Mouse (Mus musculus) mouse embryonic stem cell (cell line): ENCODE results near the gene Fgr.

ENCODE experiments used
- in situ Hi-C, 2 experiments: fragments of 300-500 bp; cut with MboI; formaldehyde crosslinking; loops; 1 replicate in 1 of 2; 3 replicates in 1 of 2; pipeline ENCODE4 v1.14.3; 2019 to 2020; ENCODE audit warnings: low sequenced_read_pairs in 2 of 2, low pct_unique_long_range_greater_than_20kb in 1 of 2, mixed read lengths in 1 of 2; ENCODE audit not compliant: unreplicated experiment in 1 of 2

Fgr gene

DNA sequence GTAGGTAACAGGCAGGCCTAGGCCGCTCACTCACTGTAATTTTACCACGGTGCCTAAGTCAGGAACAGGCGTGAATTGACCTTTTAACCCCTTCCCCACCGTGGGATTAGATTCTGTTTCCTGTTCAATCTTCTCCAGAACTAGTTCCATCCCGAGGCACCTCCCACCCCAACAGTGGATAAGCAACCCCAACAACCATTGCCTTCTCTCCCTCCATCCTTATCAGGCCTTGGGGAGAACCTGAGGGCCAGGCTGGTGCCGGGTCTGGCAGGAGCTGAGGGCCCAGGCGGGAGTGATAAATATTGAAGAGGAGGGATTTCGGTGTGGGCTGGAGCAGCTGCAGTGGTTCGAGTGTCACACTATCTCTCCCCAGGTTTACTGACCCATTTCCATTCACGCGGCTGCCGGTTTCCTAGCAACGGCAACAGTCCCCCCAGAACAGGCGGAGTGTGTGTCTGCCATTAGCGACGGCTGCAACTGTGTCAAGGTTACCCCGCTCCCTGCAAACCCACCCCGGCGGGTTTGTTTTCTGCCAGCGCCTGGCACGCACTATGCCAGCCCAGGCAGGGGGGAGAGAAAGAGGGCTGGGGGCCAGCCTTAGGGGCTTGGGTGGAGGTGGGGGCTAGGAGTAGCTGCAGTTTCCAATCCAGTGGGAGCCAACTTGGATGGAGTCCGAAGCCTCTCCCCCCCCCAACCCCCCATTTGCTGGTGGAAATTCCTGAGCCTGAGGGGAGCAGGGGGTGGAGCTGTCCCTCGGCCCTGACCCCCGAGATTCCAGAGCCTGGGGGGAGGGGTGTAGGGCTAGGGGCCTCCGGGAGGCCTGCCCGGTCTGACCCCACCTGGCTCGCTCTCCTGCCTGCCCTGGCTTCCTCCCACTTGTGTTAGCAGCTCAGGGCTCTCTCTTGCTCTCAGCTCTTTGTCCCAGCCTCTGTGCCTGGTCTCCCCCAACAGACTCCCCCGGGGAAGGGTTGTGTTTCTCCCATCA is 69.0 kb downstream of the Fgr start:
- in situ Hi-C loops: no loop called here

DNA sequence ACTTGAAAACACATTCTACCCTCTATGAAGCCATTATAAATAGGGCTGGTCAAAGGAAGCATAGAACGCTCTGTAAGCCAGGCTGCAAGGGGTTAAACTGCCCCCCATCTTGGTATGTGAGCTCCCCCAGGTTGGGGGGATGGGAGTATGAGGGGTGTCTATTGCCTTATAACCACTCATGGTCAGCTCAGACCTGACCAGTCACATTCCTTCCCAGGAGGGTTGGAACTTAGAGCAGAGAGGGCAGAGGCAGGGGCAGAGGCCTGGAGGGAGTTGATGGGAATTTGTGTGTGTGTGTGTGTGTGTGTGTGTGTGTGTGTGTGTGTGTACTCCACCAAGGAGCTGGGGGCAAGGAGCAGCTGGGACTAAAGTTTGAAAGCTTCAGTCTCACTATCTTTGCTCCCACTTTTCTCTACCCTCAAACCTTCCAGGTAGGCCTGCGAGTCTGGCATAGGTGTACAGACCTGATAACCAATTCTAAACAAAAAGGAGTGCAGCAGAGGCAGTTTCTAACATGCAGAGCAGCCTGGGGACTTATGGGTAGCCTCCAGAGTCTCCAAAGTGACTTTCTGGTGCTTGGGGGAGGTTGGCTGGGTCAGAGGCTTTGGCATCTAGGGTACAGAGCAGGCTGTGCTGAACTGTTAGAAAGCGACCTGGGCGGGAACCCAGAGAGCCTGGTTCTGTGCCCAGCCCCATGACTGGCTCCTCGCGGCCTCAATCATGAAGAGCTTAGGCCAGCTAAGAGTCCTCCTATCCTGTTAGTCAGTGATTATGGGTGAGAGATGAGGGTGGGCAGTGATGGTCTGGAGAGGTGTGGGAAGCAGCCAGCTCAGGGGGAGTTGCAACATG is 70.1 kb downstream of the Fgr start:
- in situ Hi-C loops: no loop called here

DNA sequence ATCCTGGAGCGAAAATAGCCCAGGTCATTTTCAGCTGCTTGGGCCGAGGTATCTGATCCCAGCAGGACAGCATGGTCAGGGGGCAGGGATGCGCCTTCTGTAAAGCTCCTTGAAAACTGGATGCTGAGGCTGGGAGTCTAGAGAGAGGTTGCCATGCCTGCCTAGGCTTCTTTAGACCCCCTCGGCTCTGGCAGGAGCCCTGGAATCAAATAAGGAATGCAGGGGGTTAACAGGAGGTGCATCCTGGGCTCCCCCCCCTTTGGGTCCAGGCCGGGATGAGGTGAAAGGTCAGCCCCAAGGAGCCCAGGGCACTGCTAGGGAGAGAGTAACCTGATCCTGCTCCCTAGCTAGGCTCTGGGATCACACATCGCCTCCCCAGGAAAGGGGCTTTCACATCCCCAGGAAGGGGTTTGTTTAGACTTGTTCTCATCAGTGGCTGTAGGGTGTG is 70.8 kb downstream of the Fgr start:
- in situ Hi-C loops: no loop called here

DNA sequence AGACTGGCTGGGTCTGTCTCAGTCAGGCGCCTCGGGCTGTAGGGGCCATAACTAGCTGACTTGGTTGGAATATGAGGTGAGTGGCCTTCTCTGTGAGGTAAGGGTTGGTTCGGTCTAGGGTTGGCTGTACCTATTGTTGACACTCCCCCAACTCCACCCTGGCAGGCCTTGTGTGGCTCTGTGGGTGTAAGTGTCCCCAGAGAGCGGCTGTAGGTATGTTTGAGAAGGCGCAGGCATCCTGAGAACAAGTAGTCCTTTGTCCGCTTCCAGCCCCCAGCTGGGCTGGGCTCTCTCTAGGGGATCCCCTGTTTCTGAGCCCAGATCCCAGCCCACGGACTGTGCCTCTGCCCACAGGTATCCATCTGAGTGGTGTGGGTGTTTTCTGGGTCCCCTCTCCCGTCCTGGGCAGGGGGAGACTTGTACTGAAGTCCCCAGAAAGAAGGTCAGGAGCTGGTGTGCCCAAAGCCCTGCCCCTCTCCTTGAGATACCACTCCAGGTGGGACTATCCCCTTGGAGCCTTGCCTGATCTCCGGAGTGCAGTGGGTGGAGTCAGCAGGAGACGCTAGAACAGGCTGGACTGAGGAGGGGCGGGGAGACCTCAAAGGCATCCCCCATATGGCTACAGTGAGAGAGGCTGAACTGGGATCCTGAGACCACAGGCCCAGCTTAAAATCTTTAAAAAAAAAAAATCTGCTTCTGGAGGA is 72.0 kb downstream of the Fgr start:
- in situ Hi-C loops: no loop called here

DNA sequence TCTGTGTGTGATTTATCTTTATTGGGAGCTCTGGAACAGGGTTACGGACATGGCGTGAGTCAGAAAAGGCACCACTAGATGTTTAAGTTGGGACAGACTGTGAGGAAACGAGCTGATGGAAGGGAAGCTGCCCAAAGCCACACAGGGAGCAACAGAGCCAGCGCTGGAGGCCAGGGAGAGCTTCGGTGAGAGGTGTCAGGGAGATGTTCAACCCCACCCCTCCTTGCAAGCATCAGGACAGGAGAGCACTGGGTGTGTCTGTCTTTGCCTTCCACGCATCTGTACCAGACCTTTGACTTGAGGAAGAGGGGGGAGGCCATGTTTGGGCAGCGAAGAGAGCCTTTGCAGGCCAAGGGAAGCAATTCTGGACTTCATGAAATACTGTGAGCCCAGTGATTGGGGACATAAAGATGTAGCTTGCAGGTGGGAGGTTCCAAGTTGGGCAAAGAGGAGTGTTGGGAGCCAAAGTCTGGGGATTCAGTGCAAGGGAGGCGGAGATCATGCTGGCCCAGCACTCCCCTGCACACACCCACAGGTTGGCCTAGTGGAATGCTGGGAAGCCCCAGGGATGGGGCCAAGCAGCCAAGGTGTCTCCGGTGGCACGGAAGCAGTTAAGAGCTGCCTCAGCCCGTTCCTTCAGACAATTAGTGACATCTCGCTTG is 72.9 kb downstream of the Fgr start:
- in situ Hi-C loops: no loop called here

DNA sequence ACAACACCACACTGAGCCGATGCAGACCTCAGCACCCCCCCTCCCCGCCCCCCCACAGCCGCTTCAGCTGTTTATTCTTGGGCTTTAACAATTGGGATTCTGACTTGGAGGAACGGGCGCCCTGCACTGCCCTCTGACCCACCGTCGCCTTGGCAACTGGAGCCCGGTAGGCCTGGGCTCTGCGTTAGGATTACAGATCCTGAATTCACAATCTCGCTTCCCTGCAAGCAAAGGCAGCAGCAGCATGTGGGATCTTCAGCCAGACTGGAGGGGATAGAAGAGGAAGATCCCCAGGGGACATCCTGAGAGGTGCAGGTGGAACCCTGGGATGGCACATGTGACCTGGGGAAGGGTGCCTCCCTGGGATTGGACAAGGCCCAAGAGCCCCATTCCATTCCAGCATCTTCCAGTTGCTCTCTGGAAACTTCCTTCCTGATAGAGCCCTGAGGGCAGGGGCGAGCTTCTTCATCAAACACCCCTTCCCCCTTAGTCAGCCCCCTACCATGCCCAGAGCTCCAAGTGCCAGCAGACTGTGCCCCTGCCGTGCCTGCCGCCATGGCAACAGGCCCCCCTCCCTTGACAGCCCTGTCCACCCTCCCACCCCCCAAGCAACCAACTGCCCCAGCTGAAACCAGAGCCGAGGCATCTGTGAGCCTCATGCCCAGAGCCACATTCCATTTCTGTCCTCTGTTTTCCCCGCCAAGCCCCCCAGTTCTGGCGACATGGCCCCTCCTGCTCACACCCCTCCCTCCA is 73.6 kb downstream of the Fgr start:
- in situ Hi-C loops: no loop called here

DNA sequence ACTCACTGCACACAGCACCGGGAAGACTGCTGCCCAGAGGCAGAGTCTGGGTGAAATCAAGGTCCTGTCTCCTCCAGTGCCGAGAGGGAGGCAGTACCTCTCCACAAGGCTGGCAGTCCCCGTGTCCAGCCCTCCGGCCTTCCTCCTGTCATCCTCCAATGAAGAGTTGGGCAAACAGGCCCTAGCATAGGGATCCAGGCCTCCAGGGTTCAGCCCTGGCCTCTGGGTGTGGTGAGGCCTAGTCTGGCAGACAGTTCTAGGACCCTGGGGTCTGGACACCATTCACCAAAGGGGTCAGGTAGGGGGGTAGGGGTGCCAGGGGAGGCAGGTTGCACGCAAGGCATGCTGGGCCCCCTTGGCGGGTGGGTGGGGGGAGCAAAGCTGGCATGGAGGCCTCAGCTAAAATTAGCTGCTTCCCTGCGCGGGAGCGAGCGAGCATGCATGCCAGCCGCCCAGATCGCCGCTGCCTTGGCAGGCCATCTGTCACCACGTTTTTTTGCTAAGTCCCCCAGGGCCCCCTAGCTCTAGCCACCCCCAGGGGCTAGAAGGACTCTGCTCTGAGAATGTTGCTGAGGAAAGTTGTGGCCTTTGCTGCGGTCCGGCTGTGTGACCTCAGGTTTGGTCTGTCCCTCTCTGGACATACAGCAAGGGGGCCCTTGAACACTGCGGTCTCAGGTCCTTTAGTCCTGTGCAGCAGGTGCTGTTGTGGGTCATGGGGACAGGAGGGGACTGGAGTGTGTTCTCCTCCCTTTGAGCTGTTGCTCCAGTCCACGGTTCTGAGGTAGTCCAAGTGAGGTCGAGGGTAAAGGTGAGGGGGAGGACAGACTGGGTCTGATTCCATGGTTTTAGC is 75.4 kb downstream of the Fgr start:
- in situ Hi-C loops: no loop called here

DNA sequence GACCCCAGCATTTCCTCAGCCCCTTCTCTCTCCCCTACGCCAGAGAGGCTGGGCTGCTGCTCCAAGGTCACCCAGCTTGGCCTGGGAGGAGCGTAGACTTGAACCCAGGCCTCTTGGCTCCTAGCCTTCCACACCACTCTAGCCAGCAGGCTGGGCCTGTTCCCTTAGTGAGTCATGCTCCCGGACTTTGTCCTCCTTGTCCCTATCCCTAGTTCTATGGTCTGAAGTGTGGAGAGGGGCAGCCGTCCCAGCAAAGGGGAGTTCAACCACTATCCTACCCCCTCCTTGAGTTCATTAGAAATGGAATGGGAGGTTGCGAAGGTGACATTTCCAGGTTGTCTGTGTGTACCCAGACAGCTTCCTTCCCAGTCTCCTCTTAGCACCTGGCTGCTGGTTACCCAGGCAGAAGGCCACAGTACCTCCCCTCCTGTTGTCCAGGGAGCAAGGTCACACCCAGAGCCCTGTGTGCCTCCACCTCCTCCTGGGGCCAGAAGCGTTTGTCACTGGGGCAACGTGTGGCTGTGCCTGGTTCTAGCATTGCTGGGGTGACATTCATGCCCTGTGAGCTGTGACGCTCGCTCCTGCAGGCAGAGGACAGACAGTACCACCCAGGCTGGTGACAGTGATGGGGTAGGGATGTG is 76.4 kb downstream of the Fgr start:
- in situ Hi-C loops: no loop called here

DNA sequence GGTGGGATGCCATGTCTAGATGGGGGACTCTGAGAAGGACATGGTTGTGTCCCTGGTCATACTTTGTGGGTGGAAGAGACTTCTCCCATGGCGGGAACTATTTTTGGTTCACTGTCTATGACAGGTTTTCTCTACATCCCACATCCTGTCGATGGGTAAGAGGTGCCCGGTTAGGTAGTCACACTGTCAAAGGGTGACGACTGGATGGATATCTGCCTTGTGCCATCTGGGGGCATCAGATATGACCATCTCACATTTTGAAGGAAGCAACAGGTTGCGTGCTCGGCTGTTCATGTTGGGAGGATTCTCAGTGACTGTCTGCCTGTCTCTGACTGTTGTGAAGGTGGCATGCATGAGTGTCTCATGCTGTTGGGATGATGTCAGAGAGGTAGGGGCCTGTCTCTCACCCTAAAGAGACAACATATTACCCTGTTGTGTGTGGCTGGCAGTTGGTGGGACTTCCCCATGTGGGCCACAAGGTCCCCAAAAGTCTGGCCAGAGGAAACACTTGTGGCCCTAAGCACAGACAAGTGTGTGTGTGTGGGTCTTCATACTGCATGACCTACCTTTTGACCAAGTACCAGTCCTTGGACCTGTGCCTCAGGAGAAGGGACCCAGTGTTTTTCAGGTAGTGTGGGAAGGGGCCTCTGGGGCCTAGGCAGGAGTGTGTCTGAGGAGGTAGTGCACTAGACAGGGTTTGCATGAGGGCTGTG is 77.1 kb downstream of the Fgr start:
- in situ Hi-C loops: no loop called here

DNA sequence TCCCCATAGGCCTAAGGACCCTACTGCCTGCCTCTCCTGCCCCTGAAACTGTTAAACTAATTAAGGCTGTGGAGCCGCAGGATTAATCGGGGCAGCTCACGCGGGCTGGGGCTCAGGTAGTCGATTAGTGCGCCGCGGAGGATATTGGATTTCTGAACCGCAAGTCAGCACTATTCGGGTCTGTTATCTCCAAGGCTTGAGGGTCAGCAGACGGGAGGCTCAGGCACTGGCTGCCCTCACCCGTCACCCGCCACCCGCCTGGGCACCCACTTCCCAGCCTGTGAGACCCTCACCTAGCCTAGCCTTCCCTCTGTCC is 77.6 kb downstream of the Fgr start:
- in situ Hi-C loops: no loop called here
